Mouse (Mus musculus) megakaryocyte-erythroid progenitor cell, adult 5-6 weeks (primary cell): ENCODE measurements around the gene Scmh1. TPM values are rescaled to one million over a fixed set of nuclear protein-coding genes. Genes with fewer than 3 reads are reported as not detected.

ENCODE experiments used
- ATAC-seq: replicated peaks from 2 replicates; pipeline ENCODE4 v1.8.0; 2016; ENCODE audit warnings: mild to moderate bottlenecking, inconsistent platforms; ENCODE audit not compliant: severe bottlenecking, poor library complexity, low FRiP score, low TSS enrichment
- total RNA-seq, 2 experiments: library from RNA; stranded (forward) in 1 of 2; stranded (reverse) in 1 of 2; fragments of 200-1000, 215-1000 nt in 1 of 2; fragments of >200 nt in 1 of 2; fragmentation: Nextera tagmentation in 1 of 2; gene quantifications; 2 replicates each; pipeline ENCODE4 v1.2.3; 2014 to 2017

Gene Scmh1
- total RNA-seq, 2 experiments from 2014 or later: 9.7 to 65.7 TPM

DNA sequence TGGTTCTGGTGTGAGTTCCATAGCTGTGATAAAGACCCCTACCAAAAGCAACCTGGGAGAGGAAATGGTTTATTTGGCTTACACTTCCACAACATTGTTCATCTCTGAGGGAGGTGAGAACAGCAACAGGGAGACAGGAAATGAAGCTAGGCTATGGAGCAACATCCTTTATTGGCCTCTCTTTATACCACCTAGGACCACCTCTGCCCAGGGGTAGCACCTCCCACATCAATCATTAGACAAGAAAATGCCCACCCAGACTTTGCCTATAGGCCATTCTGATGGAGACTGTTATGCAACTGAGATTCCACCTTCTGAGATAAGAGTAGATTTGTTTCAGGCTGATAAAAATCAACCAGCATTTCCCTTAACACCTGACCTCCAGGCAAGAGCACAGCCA lies 834 bp upstream of the Scmh1 start:
- no peak for ATAC-seq

DNA sequence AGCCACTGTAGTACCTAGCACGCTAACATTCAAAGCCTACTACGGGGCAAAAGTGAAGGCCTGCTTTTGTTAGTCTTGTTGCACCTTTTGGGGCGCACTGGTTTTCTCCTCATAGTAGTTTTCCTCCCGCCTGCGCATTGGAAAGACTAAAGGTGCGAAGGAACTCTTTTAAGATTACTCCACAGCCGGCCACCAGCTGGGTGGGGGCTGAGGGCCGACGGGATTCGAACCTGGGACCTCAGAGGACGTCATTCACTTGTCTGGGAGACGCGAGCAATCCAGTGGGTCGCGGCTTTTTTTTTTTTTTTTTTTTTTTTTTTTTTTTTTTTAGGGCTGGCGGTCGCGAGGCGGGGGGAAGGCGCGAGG lies 320 bp upstream of the Scmh1 start:
- no peak for ATAC-seq

- 0 out of 2 replicates have a peak, but pooled peaks have one; percentile 33 for ATAC-seq
Observed at GRCm38 (mm10) chr4:120405806-120406638, 941 bp downstream of the Scmh1 start.

DNA sequence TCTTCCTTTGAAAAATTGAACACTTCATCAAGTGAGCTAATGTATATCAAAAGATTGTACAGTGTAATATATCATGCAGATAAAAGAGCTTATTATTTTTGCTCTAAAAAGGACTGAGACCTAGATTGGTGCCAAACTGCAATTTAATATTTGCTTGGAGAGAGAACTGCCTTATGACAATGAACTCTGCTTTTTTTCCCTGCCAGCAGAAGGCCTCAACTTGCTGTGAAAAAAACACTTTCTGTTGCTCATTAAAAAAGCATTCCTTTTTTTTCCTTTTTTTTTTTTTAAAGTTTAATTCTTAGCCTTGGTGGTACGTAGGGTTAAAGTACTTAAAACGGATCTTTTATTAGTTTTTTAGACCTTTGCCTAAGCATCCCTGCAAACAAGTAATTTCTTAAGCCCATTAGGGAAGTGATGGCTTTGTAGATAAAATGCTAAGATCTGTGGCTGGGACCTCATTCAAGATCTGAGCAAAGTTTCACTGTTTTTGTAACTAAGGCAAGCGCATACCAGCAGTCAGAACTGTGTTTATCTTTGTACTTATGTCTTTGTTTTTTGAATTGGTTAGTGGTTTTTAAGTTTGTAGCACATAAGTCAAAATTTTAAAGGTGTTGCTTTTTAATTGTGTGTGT lies 1.7 kb downstream of the Scmh1 start:
- no peak for ATAC-seq

GRCm38 (mm10) chr4:120418053-120418452 lies 13.0 kb downstream of the Scmh1 start:
- no peak for ATAC-seq

DNA sequence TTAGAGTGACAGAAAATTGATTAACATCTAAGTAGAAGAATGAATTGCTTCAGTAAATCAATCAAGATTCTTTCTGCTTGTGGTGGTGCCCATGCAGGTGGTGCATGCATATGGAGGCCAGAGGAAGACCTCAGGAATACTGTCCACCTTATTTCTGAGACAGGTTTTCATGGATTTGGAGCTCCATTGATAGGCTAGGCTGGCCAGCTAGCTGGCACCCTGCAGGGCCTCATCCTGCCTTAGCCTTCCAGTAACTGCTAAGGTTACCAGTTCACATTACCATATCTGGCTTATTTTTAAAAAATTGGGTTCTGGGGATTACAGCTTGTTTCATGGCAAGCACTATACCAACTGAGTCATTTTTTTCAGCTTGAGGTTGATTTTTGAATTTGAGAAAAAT lies 15.1 kb downstream of the Scmh1 start:
- no peak for ATAC-seq

DNA sequence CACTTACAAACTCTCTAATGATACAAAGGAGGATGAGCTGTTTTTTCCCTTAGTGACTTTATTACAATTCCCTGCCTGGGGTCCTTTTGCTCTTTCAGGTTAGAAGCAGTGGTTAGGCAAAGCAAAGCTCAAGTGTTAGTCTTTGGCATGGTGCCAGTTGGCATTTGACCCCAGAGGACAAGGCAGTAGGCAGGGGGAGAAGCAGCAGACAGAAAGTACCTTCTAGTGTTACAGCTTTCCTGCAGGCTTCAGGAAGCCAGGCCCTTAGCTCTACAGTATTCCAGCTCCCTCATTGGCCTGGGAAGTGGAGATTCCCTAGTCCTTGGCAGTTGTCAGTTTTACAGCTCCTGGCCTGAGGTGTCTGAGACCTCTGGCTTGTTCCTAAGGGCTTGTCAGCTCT lies 15.6 kb downstream of the Scmh1 start:
- ATAC-seq: no peak

- ATAC-seq: no peak
Observed at GRCm38 (mm10) chr4:120430601-120431000, 25.5 kb downstream of the Scmh1 start.

GRCm38 (mm10) chr4:120432599-120433373 lies 27.7 kb downstream of the Scmh1 start:
- ATAC-seq: no peak

GRCm38 (mm10) chr4:120461741-120462140 lies 56.7 kb downstream of the Scmh1 start:
- ATAC-seq: no peak

- ATAC-seq: no peak
Observed at GRCm38 (mm10) chr4:120472946-120473345, 67.9 kb downstream of the Scmh1 start.

GRCm38 (mm10) chr4:120487707-120488106 lies 82.6 kb downstream of the Scmh1 start:
- no peak for ATAC-seq

- no peak for ATAC-seq
Observed at GRCm38 (mm10) chr4:120506955-120507354, 101.9 kb downstream of the Scmh1 start.

GRCm38 (mm10) chr4:120511203-120511602 lies 106.1 kb downstream of the Scmh1 start:
- no peak for ATAC-seq

DNA sequence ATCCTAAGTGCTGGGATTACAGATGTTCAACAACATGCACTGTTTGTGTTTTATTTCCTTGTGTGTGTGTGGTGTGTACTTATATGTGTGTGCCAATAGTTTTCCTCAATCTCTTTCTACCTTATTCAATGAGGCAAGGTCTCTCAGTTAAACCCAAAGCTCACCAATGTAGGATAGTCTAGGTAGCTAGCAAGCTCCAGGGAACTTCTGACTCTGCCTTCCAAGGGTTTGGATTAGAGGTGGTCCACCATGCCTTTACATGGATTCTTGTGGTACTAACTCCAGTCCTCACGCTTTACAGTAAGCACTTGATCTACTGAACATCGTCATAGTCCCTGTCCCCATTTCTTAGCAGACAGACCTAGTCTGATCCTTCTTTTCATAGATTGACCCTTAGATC lies 109.3 kb downstream of the Scmh1 start:
- ATAC-seq: no peak

DNA sequence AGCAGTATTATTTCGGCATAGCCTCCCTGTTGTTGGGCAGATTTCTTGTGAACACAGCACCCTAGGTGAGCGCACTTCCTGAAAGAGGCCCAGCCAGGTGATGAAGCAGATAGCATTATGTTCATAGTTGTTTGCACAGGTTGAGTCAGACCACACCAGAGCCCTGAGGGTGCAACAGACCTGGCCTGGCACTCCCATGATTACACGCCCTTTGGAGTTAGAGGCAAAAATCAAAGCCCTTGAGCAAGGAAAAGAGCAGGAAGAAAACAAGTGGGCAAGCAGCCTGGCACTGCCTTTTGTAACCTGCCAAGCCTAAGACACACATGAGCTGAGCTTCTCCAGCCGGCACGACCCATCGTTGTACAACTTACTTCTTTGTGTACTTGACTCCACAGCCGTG lies 111.4 kb downstream of the Scmh1 start:
- no peak for ATAC-seq

GRCm38 (mm10) chr4:120516907-120517306 lies 111.8 kb downstream of the Scmh1 start:
- no peak for ATAC-seq

DNA sequence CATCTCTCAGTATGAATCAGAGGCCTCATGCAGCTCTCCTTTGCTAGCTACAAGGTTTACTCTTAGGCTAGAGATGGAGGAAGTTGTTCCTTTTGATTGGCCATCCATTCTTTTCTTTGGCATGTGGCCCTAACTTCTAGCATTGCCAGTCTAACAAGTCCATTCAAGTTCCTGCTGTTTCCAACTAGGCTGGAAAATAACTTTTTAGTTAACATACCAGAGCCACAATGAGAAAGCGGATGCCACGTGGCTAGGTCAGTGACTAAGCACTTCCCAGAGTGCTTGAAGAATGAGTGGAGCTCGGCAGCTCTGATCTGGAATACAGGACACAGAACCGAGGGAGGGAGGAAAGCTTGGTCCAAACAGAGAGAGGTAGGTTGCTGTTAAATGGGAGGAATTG lies 112.3 kb downstream of the Scmh1 start:
- ATAC-seq: no peak

DNA sequence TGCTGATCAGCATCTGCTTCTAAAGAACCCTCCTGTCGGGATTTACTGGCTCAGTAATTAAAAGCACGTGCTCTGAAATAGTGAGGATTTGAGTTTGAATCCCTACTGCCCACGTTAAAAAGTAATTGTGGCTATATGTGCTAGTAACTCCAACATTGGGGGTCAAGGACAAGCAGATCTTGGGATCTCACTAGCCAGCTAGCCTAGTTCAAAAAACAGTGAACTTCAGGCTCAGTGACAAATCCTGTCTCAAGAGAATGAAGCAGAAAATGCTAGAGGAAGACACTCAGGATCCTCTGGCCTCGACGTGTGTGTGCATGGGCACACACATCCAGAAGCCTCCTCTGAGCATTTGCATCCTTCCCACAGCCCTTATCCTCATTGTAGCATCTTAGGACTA lies 116.7 kb downstream of the Scmh1 start:
- no peak for ATAC-seq

DNA sequence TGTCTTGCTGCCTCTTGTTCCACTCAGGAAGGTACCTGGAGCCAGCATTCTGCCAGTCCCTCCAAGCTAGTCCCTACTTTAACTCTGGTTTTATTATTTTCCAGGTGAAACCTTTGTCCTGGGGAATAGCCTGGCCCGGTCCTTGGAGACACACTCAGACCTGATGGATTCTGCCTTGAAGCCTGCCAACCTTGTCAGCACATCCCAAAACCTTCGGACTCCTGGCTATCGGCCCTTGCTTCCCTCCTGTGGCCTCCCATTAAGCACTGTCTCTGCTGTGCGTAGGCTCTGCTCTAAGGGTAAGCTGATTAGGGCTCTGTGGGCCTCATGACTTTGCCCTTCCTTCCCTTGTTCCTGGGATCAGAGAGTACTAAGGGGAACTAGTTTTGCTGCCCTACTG lies 117.3 kb downstream of the Scmh1 start:
- ATAC-seq: no peak
